Mouse (Mus musculus): ENCODE measurements around the gene Adam26b.
"Not testable (repeated sequence)": the region's sequence is repeated elsewhere in the genome, so short reads cannot be mapped to it uniquely, and the experiment has no call there.

GRCm38 (mm10) chr8:43528006-43528405 lies at the start of gene Adam26b:
- TF ChIP-seq CTCF, EP300 (IDR thresholded peaks at IDR 0.05; ENCODE audit: low read depth): not testable (repeated sequence)
